Mouse (Mus musculus) G1E-ER4 (cell line): ENCODE results near the gene Mad2l1. TPM values are rescaled to one million over a fixed set of nuclear protein-coding genes. Genes with fewer than 3 reads are reported as not detected.

Experiments
- GATA1 ChIP-seq: IDR thresholded peaks from one replicate; pipeline ENCODE4 v1.8.0; 2012; ENCODE audit warnings: low read length, inconsistent platforms
- polyA plus RNA-seq: library from polyadenylated mRNA; stranded (reverse); fragments of >175 nt; gene quantifications from 2 replicates; pipeline ENCODE4 v1.2.3, GENCODE M21; 2012

Mad2l1 gene
- polyA plus RNA-seq, result 5.0 and 7.2 TPM in 2 replicates

GRCm38 (mm10) chr6:66535028-66535862 is at the start of gene Mad2l1:
Gene Mad2l1 (plus strand): TSS chr6:66535390.
- no peak for TF ChIP-seq GATA1

- TF ChIP-seq GATA1, result no peak
These were observed 41.5 kb upstream of the Mad2l1 start for GRCm38 (mm10) chr6:66493685-66494084.

- TF ChIP-seq GATA1, result no peak
These were observed 18.8 kb upstream of the Mad2l1 start for GRCm38 (mm10) chr6:66516368-66516767.

DNA sequence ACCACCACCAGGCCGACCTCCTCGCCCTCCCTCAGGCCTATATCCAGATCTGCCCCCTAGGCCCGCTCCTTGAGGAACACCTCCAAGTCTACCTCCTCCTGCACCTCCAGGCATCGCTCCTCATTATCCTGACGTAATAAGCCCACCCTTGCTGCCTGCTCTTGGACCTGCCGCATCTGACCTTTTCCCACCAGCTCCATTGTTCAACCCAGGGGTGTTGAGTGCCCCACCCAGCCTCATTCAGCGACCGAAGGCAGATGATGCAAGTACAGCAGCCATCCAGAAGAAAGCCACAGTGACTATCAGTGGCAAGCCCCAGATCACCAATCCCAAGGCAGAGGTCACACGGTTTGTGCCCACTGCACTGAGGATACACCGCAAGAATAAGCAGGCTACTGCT is 6.8 kb upstream of the Mad2l1 start:
- no peak for TF ChIP-seq GATA1

- TF ChIP-seq GATA1, result no peak
These were observed 1.9 kb upstream of the Mad2l1 start for GRCm38 (mm10) chr6:66533241-66533640.

GRCm38 (mm10) chr6:66534366-66534941 is 736 bp upstream of the Mad2l1 start:
- no peak for TF ChIP-seq GATA1

- TF ChIP-seq GATA1, result no peak
These were observed 776 bp downstream of the Mad2l1 start for GRCm38 (mm10) chr6:66535966-66536365.

- TF ChIP-seq GATA1, result no peak
These were observed 24.8 kb downstream of the Mad2l1 start, which contains the start of gene Vmn1r32 for GRCm38 (mm10) chr6:66559996-66560395. Gene Vmn1r32 (minus strand): TSS chr6:66560096.

GRCm38 (mm10) chr6:66595804-66596203 is 60.6 kb downstream of the Mad2l1 start:
- TF ChIP-seq GATA1, result no peak

Other genes with a start within 250 kb of the Mad2l1 start
- not detected in 2 replicates for gene Vmn1r32, start 24.7 kb downstream of the Mad2l1 start, polyA plus RNA-seq
- gene Vmn1r33, start 82.9 kb downstream of the Mad2l1 start, polyA plus RNA-seq, result not detected in 2 replicates
- gene Vmn1r34, start 108.5 kb downstream of the Mad2l1 start, polyA plus RNA-seq, result not detected in 2 replicates
- not detected in 2 replicates for gene Vmn1r35, start 150.5 kb downstream of the Mad2l1 start, polyA plus RNA-seq
- not detected in 2 replicates for gene Vmn1r36, start 183.8 kb downstream of the Mad2l1 start, polyA plus RNA-seq
- not detected in 2 replicates for gene Vmn1r37, start 194.0 kb downstream of the Mad2l1 start, polyA plus RNA-seq
- gene Vmn1r38, start 247.2 kb downstream of the Mad2l1 start, polyA plus RNA-seq, result not detected in 2 replicates